Mouse (Mus musculus): ENCODE data around the gene Blvrb.
A peak's percentile ranks its signal among the peaks of the same experiment; 100 is the strongest.

DNA sequence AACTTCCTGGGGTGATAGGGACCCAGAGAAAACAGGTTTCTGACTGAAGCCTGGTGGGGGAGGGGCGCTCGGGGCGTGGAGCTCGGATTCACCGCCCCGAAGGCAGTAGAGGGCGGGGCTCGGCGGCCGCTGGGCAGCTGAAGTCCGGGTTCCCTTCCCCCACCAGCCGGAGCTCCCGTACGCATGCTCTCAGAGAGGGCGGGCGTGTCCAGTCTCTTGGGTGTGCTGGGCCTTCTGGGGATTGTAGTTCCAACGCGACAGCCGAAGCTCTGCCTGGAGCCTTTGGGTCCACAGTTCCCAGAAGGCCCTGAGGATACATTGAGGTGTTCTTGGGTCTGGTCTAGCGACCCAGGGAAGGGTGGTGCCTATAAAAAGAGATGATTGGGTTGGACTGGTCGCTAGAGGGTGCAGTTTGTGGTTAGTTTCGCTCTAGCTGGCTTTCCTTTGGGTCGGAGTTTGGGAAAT is 26.7 kb downstream of the Blvrb start:
- peak; percentile 67 for TF ChIP-seq CTCF (IDR thresholded peaks at IDR 0.05; ENCODE audit: low read depth)
- TF ChIP-seq EP300 (IDR thresholded peaks at IDR 0.05; ENCODE audit: low read depth) = peak; percentile 8; the same call in 1 of the 2 replicates
